Mouse (Mus musculus): Measurements from ENCODE around the gene Pik3cd. TPM values are rescaled to one million over a fixed set of nuclear protein-coding genes. Genes with fewer than 3 reads are reported as not detected.

The Pik3cd gene
- polyA plus RNA-seq, 1 experiment from 2014 or later: 19.6 TPM

DNA sequence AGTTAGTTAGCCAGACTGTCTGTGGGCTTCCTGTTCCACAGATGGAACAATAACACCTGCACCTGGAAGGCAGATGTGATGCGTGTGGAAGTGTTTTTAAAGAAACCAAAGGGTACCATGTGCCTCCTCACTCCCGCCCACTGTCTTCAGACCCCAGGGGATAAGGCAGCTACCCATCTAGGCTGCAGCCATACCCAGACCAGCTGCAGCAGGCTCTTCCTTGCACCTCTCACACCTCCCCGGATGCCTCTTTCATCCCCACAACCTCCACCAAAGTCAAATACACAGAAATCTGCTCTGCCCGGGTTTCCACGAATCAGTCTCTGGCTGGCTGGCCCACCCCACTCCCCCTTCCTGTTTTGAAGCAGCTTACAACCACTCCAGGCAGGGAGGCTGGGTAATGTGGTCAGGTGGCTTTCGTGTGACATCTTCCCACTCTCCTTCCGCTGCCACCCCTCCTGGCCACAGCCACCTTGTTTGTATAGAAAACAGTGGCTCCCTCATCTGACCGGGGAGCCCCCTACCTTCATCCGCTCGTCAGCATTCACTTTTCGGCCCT is 44.4 kb downstream of the Pik3cd start:
- no peak for ATAC-seq (ENCODE audit: low FRiP score)
- no peaks in the 10 kb centered on the region for H3K27me3 ChIP-seq
- no peaks in the 10 kb centered on the region for H3K4me1 ChIP-seq
- no peak overlapping the region for H3K4me3 ChIP-seq
- WGBS: 74% methylated on average over 11 of the region's 11 CpGs
- peaks cover 59% of the 10 kb centered on the region for H3K36me3 ChIP-seq
- H3K4me2 ChIP-seq (replicated peaks): no peak overlapping the region
- no peak overlapping the region for H3K9ac ChIP-seq
- H3K27ac ChIP-seq: no peak overlapping the region
- H3K9me3 ChIP-seq (replicated peaks): no peaks in the 10 kb centered on the region

DNA sequence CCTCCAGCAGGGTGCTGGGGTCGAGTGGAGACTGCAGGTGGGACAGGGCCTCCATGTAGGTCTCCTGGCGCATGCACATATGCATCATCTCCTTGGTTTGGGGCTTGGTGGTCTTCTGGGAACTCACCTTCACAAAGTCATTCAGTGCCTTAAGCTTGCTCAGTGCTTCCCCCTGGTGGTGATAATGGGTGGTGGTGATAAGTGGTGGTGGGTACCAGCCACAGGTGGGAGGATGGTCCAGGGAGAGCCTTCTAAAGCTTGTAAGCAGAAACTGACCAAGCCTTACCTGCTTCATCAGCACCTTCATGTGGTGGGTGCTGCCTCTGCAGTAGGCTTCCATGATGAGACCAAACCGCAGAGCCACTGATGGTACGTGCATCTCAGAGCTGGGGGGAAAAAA is 48.1 kb downstream of the Pik3cd start:
- no peaks in the 10 kb centered on the region for H3K4me1 ChIP-seq
- H3K36me3 ChIP-seq: peaks cover 81% of the 10 kb centered on the region
- H3K27ac ChIP-seq: no peak overlapping the region
- no peak for ATAC-seq (ENCODE audit: low FRiP score)
- no peak overlapping the region for H3K4me3 ChIP-seq
- H3K4me2 ChIP-seq (replicated peaks): no peak overlapping the region
- no peaks in the 10 kb centered on the region for H3K27me3 ChIP-seq
- WGBS: 95% methylated on average over 4 of the region's 4 CpGs
- no peak overlapping the region for H3K9ac ChIP-seq
- H3K9me3 ChIP-seq (replicated peaks): no peaks in the 10 kb centered on the region

DNA sequence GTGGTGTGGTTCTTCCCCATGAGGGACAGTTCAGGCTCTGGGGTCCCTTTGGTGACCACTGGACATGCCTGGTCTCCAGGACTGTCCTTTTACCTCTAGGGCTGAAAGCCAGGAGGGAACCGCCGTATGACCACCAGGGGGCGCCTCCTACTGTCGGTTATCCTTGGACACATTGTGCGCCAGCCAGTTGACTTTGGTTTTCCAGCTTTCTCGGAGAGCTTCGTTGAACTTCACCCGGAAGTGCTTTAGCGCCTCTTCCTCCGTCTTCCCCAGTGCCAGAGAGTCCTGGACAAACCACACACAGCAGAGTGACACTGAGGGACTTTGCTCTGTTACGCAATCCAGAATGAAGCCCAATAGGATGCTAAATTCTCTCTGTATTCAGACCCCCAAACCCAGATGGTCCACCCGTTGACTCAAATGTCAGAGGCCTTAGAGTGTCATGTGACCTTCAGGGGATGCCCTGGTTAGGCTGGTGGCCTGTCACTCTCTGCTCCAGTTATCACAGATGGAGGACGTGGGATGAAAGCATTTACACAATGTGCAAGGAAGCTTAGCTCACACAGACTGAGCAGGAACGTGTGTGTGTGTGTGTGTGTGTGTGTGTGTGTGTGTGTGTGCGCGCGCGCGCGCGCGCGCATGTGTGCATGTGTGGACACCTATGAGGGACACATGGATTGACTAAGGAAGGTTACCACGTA is 51.7 kb downstream of the Pik3cd start:
- Histone ChIP-seq H3K4me3 (no peak overlapping the region), H3K4me2 (replicated peaks) (no peak overlapping the region), H3K36me3 (peaks cover 95% of the 10 kb centered on the region), H3K9ac (no peak overlapping the region), H3K4me1 (no peaks in the 10 kb centered on the region), H3K9me3 (replicated peaks) (no peaks in the 10 kb centered on the region), H3K27ac (no peak overlapping the region), H3K27me3 (no peaks in the 10 kb centered on the region)
- 74% methylated on average over 24 of the region's 24 CpGs for WGBS
- 0 out of 2 replicates have a peak, but pooled peaks have one; percentile 12 for ATAC-seq (ENCODE audit: low FRiP score)

DNA sequence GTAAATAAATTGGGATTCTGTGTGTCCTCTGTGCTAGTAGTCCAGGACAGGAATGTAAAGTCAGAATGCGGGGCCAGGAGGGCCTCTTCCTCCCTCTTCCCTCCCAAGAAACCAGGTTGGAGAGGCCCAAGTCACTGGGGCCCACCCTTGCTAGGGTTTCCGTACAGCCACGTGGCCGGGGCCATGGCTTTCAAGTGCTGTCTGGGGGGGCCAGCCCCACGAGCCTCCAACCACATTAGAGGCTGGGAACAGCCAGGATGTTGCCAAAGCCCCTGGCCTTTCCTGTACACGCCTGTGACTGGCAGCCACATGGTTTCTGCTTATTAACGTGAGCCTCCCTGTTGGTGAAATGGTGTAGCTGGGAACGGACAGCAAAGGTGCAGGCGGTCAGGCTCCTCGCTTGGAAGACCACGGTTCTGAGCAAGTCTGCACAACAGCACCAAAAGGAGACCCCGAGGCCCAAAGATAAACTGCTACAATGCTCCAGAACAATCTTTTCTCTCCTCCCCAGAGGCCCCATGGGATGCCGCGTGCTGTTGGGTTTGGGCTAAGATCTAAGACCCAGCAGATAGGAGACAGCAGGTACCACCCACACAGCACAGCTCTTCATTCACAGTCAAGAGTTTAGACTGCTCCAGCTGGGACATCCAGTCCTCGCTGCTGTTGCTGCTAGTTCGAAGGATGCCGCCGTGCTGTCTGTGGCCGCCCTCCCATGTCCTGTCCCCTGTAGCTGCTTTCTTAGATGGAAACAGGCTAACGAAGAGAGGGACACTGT is 54.2 kb downstream of the Pik3cd start:
- peaks cover 94% of the 10 kb centered on the region for H3K36me3 ChIP-seq
- no peak for ATAC-seq (ENCODE audit: low FRiP score)
- 81% methylated on average over 20 of the region's 20 CpGs for WGBS
- H3K4me3 ChIP-seq: no peak overlapping the region
- H3K27ac ChIP-seq: no peak overlapping the region
- H3K4me1 ChIP-seq: no peaks in the 10 kb centered on the region
- no peak overlapping the region for H3K4me2 ChIP-seq (replicated peaks)
- H3K27me3 ChIP-seq: no peaks in the 10 kb centered on the region
- H3K9ac ChIP-seq: no peak overlapping the region
- H3K9me3 ChIP-seq (replicated peaks): no peaks in the 10 kb centered on the region

DNA sequence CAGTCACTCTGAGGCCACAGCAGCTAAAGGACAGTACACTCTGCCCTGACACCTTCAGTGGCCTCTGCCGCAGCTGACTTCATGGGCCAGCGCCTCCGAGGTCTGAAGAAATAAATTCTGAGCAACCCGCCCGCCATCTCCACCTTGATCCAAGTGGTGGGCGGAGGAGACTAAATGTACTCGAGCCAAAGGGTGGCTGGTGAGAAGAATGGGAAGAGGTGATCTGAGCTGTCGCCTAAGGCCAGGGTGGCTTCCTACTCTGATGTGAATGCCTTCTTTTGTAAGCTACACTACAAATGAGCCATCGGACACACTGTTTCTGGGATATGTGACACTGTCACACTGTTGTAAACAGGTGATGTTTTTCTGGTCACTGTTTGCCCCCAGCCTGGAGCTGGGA is 56.6 kb downstream of the Pik3cd start:
- Histone ChIP-seq H3K4me2 (replicated peaks) (no peak overlapping the region), H3K4me1 (no peaks in the 10 kb centered on the region), H3K27me3 (no peaks in the 10 kb centered on the region), H3K27ac (no peak overlapping the region), H3K36me3 (peaks cover 93% of the 10 kb centered on the region), H3K9me3 (replicated peaks) (no peaks in the 10 kb centered on the region), H3K4me3 (no peak overlapping the region), H3K9ac (no peak overlapping the region)
- ATAC-seq (ENCODE audit: low FRiP score): no peak
- WGBS: 92% methylated on average over 9 of the region's 9 CpGs

DNA sequence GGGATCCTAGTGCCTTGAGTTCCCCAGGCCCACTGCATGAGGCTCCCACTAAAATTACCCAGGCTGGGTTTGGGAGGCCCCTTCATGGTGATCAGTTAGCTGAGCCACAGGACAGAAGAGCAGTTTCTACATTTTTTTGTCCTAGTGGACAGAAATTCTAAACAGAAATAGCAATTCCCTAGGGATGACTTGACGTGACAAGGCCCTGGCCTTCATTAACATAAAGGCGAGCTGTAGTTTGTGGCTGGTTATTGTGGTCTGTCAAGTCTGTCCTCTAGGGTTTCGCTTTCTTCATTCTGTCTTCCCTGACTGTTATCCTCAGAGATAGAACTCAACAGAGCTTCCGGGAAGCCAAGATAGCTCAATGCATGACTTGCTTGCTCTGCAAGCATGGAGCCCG is 60.4 kb downstream of the Pik3cd start:
- H3K4me2 ChIP-seq (replicated peaks): no peak overlapping the region
- H3K27me3 ChIP-seq: no peaks in the 10 kb centered on the region
- H3K4me1 ChIP-seq: no peaks in the 10 kb centered on the region
- H3K27ac ChIP-seq: no peak overlapping the region
- H3K9me3 ChIP-seq (replicated peaks): no peaks in the 10 kb centered on the region
- WGBS: 70% methylated on average over 5 of the region's 5 CpGs
- no peak overlapping the region for H3K9ac ChIP-seq
- no peak for ATAC-seq (ENCODE audit: low FRiP score)
- peaks cover 94% of the 10 kb centered on the region for H3K36me3 ChIP-seq
- no peak overlapping the region for H3K4me3 ChIP-seq

DNA sequence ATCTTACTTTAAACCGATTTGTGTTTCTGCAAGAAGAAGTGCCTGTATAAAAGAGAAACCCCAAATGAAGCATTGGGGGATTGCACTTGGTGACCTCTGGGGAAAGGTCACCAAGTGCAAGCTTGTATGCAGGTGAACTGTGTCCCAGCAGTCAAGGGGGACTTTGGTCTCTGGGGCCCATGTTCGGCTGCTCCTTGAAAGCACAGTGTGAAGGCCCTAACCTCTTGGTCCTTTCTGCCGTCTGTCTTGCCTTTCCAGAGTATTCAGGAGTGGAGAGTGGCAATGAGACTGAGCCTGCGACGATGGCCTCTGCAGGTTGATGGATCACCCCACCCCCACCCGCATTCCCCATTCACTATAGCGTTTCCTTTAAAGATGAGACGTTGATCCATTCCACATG is 61.0 kb downstream of the Pik3cd start:
- Histone ChIP-seq H3K27me3 (no peaks in the 10 kb centered on the region), H3K27ac (no peak overlapping the region), H3K4me3 (no peak overlapping the region), H3K9ac (no peak overlapping the region), H3K36me3 (peaks cover 94% of the 10 kb centered on the region), H3K9me3 (replicated peaks) (no peaks in the 10 kb centered on the region), H3K4me2 (replicated peaks) (no peak overlapping the region), H3K4me1 (no peaks in the 10 kb centered on the region)
- no peak for ATAC-seq (ENCODE audit: low FRiP score)
- 58% methylated on average over 8 of the region's 8 CpGs for WGBS

DNA sequence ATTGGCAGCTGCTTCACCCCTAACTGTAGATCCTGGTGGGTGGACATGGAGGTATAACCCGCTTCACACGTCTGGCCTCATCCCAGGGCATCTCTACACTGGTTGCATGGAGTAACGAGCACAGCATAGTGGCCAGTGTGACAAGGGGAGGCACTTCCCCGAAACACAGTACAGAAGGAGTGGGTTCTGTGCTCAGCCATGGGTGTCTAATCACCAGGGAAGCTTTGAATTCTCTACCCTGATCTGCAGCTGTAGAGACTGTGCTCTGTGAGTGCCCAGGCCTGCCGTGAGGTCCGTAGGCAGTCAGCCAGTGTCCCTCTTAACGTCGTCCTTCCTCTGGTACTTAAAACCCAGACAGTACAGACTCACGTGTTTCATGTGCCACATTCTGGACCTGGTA is 61.5 kb downstream of the Pik3cd start:
- Histone ChIP-seq H3K27ac (no peak overlapping the region), H3K36me3 (peaks cover 93% of the 10 kb centered on the region), H3K4me2 (replicated peaks) (no peak overlapping the region), H3K4me3 (no peak overlapping the region), H3K4me1 (no peaks in the 10 kb centered on the region), H3K27me3 (no peaks in the 10 kb centered on the region), H3K9me3 (replicated peaks) (no peaks in the 10 kb centered on the region), H3K9ac (no peak overlapping the region)
- 80% methylated on average over 9 of the region's 9 CpGs for WGBS
- no peak for ATAC-seq (ENCODE audit: low FRiP score)

DNA sequence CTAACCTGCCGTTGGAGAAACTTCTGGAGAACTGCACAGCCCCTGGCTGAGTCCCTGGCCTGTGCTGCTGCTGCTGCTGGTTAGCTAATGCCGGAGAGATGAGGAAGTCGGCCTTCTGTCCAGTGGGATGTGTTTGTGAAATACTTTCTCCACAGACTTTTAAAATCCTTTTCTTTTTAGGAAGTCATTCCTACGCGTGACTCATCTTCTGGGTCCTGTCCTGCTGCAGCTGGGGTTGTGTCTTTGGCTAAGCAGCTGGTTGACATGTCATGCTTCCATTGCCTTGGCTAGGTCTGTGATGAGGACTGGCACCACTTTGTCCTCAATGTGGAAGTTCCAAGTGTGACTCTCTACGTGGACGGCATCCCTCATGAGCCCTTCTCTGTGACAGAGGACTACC is 64.4 kb downstream of the Pik3cd start:
- no peak for ATAC-seq (ENCODE audit: low FRiP score)
- Histone ChIP-seq H3K9ac (no peak overlapping the region), H3K36me3 (peaks cover 92% of the 10 kb centered on the region), H3K4me1 (no peaks in the 10 kb centered on the region), H3K4me2 (replicated peaks) (no peak overlapping the region), H3K27me3 (no peaks in the 10 kb centered on the region), H3K4me3 (no peak overlapping the region), H3K27ac (no peak overlapping the region), H3K9me3 (replicated peaks) (no peaks in the 10 kb centered on the region)
- WGBS: 92% methylated on average over 7 of the region's 7 CpGs

DNA sequence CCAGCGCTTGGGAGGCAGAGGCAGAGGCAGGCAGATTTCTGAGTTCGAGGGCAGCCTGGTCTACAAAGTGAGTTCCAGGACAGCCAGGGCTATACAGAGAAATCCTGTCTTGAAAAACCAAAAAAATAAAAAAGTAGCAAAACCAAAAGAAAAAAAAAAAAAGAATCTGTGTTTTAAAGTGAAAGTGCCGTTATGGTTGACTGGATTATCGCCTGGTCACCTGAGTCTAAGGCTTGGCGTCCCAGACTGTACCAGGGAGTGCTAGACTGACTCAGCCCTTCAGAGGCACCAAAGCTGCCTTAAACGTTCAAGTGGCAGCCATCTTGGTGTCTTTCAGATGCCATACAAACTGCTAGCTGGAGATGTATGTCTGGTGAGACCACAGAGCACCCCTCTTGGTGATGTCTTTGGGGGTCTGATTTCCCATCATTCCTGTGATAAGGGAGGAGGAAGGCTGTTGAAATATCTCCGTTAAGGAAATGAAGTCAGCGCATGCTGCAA is 66.4 kb downstream of the Pik3cd start:
- H3K9ac ChIP-seq: no peak overlapping the region
- no peak overlapping the region for H3K4me3 ChIP-seq
- H3K27ac ChIP-seq: no peak overlapping the region
- no peak overlapping the region for H3K4me2 ChIP-seq (replicated peaks)
- 88% methylated on average over 8 of the region's 8 CpGs for WGBS
- peaks cover 89% of the 10 kb centered on the region for H3K36me3 ChIP-seq
- H3K4me1 ChIP-seq: no peaks in the 10 kb centered on the region
- no peaks in the 10 kb centered on the region for H3K27me3 ChIP-seq
- ATAC-seq (ENCODE audit: low FRiP score): no peak
- H3K9me3 ChIP-seq (replicated peaks): no peaks in the 10 kb centered on the region

DNA sequence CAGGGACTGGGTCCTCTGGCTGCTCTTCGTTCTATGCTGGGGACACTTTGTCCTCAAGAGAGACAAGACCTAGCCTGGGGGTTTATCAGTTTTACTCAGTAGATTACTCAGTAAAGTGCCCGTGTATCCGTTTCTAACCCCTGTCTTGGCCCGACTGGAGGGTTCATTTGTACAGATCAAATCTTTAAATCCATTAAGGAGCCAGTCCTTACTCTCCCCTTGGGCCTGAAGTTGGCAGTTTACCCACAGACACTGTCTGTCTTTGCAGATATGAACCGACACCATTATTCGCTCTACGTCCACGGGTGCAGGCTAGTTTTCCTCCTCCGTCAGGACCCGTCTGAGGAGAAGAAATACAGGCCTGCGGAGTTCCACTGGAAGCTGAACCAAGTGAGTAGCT is 67.4 kb downstream of the Pik3cd start:
- Histone ChIP-seq H3K36me3 (peaks cover 89% of the 10 kb centered on the region), H3K9ac (no peak overlapping the region), H3K4me1 (no peaks in the 10 kb centered on the region), H3K4me2 (replicated peaks) (no peak overlapping the region), H3K27ac (no peak overlapping the region), H3K4me3 (no peak overlapping the region), H3K27me3 (no peaks in the 10 kb centered on the region), H3K9me3 (replicated peaks) (no peaks in the 10 kb centered on the region)
- no peak for ATAC-seq (ENCODE audit: low FRiP score)
- 95% methylated on average over 11 of the region's 11 CpGs for WGBS

DNA sequence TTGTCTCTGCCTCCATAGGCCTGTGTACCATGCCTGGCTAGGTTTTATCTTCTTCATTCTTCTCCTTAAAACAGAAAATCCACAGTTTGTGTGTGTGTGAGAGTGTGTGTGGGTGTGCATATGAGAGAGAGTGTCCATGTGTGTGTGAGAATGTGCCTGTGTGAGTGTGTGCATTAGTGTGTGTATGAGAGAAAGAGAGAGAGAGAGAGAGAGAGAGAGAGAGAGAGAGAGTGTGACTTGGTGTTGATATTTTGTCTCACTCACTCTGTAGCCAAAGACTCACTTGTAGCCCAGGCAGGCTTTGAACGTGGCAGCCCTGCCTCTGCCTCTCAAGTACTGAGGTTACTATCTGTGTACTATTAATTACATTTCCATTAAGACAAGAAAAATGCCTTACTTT is 68.2 kb downstream of the Pik3cd start:
- H3K4me1 ChIP-seq: no peaks in the 10 kb centered on the region
- ATAC-seq (ENCODE audit: low FRiP score): no peak
- H3K27me3 ChIP-seq: no peaks in the 10 kb centered on the region
- H3K4me3 ChIP-seq: no peak overlapping the region
- H3K9ac ChIP-seq: no peak overlapping the region
- H3K4me2 ChIP-seq (replicated peaks): no peak overlapping the region
- H3K36me3 ChIP-seq: peaks cover 87% of the 10 kb centered on the region
- H3K9me3 ChIP-seq (replicated peaks): no peaks in the 10 kb centered on the region
- WGBS: 94% methylated on average over 1 of the region's 1 CpGs
- H3K27ac ChIP-seq: no peak overlapping the region

Measured in hindbrain, embryonic 12.5 days (tissue).